Mouse (Mus musculus) cerebellum, adult 9-11 months (tissue): Measurements from ENCODE around the gene Tlcd2.

Experiments used
- DNase-seq: peaks from one replicate; pipeline ENCODE4 v3.0.0; 2022

Tlcd2 gene

DNA sequence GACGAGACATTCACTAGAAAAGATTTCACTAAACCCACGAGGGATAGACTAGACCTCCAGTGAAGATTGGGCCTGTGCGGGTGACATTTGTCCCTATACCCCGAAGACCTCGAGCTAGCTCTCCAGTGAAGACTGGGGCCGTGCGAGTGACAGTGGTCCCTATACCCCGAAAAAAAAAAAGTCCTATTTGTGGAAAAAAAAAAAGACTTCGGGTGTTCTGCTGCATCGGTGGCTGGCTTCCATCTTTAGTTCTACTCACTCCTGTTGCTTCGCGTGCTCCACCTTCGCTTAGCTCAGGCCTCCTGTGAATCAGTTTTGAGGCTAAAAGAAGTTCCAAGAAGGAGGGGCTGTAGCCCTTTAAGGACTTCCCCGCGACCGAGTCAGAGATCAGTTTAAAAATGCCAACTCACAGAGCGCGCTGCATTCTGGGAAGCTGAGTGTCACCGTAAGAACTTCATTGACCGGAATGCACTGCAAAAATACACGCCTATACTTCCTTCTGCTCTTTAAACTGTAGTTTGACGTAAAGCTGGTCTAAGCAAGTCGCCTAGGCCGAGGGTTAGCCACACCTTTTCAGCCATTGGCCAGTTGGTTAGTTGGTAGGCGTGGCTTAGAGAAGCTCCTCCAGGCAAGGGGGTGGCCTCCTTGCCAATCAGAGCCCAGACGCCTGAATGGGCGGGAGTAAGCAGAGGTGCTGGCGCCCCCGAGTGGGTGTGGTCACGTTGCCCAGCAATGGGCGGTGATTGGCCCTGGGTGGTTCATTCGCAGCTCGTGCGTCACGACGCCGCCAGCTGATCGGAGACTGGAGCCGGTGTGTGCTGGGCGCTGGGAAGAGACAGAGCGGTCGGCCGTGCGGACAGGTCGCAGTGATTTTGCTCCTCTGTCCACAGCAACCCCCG is at the start of gene Tlcd2:
Gene Tlcd2 (plus strand): TSS at position 872 of the 899 bp plus-strand sequence.
- peak; percentile 100 for DNase-seq

DNA sequence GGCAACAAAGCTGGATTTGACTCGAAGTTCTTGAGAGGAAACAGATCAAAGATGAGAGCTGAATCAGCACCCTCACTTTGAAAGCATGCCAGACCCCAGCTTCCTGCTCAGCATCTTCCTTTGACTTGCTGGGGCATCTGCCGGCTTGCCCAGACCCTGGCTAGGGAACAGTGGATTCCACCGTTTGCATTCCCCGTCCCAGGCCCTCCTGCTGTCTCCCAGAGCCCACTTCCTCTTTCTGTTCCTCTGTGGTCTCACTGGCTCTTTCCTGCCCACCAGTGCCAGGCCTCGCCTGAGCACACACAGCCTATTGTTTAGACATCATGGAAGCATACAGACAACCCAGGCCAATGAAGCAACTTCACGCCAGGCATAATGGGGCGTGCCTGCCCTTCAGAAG is 46.4 kb upstream of the Tlcd2 start:
- DNase-seq = no peak

DNA sequence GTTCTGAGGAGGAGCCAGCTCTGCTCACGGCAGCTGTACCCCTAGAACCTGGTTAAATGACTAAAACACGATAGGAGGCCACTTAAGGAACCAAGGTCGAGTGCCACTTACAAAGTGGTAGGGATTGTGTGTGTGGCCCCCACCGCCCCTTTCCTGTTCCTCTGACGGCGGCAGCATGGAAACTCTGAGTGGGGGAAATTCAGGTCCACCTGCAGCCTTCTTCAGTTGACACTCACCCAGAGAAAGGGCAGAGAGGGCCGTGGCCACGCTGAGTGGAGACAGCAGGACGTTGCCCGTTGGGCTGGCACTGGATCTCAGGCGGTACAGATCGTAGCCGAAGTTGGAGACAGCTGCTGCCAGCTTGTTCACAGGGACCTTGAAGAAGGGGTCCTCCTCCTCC is 45.5 kb upstream of the Tlcd2 start:
- DNase-seq = no peak

DNA sequence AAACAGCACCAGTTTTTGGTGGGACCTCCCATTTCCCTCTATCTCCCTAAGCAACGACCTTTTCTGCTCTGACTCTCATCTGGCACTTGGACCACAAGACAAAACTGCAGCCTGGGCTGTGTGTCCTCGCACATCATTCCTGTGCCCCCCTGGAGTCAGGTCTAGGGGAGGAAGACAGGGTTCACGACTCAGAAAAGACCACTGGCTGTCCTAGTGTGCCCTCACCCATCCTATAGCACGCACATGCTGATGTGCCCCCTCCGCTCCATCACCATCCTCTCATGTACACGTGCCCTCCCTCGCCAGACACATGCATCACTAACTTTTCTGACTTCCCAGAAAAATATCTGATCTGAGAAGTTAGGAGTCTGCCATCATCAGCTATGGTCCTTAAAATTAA is 41.5 kb upstream of the Tlcd2 start:
- DNase-seq = no peak

DNA sequence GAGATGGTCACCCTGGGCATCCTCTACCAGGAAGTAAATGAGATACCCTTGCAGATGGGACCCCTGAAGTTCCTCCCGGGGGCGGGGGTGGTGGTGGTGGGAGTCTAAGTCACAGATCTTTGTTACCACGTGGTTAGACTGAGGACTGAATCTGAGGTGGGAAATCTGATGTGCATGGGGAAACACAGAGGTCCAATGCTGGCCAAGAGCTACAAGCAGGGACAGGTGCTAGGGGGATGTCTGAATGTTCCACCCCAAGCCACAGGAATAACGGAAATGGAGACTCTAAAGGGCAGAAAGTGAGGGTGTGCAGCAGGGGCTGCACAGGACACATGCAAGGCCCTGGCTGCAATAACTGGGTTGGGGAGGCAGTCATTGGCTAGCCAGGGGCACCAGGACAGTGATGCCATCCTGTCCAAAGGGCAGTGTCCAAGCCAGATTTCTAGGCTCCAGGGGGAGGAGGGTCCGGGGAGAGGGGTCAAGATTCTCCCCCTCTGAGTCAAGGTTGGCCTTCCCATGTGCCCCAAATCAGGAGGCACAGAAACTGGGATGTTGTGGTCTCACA is 40.6 kb upstream of the Tlcd2 start:
- no peak for DNase-seq

DNA sequence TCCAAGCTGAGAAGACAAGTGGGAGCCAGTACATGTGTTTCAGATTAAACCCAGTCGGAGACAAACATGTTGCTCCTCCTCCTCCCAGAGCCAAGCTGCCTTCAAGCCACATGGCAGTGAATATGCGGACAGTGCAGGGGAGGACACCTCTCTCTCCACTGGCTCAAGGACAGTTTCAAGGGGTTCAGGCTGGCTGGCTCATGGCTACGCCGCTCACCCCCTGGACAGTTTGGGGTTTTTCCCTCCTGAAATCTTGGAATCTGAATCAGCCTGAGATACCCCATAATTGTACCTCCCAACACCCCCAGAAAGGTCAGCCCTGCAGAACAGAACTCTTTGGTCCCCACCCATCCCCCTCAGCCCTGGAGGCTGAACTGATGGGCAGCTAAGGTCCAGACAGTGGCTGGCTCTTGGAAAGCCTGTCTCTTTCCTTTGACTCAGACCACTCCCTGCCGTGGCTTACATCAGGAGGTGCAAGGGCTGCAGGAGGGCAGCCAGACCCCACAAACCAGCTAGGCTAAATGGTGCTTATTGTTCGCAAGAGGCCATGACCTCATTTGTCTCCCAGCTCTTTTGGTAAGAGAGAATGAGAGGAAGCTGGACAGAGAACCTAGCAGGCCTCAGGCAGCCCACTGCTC is 40.0 kb upstream of the Tlcd2 start:
- DNase-seq = no peak

DNA sequence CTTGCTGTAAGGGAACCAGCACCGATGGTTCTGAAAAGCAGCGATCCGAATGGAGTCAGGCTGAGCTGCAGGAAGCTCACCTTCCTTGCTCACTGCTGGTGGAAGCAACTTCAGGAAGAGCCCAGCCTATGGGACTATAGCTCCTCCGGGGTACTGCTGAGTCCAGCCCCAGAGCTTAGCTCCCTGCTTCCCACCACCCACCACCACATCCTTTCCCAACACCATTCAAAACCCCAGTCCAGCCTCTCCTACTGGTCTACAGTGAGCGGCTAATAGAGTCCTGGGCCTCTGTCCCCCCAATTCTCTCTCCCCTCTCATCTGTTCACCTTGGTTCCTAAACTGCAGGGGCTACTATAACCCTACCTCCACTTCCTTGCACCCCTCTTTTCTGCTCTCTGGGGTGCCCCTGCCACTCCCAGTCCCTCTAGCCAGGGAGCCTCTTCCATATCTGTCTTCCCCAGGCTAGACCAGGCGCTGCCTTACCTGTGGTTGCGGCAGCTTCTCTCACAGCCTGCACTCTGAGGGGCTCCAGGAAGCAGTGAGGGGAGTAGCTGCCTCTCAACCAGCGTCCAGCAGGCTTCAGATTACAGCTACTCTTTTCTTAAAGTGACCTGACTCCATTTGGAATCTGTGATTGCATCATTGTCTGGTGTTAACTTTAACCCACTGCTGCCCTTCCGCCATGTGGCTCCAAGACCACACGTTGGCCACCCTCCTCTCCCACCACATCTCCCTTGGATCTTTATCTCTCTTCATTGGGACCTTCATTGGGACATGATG is 39.3 kb upstream of the Tlcd2 start, which contains the start of gene Serpinf1:
Gene Serpinf1 (minus strand): TSS at position 689 of the 780 bp plus-strand sequence.
- DNase-seq = no peak

DNA sequence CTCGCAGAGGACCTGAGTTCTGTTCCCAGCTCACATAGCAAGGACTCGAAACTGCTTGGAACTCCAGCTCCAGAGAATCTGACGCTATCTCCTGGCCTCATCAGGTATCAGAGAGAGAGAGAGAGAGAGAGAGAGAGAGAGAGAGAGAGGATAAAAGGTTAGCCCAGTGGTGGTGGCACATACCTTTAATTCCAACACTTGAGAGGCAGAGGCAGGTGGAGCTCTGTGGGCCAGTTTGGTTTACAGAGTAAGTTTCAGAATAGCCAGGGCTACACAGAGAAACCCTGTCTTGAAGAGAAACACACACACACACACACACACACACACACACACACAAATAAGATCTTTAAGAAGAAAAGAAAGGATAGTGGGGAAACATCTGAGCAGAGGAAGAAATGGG is 38.4 kb upstream of the Tlcd2 start:
- DNase-seq = no peak

DNA sequence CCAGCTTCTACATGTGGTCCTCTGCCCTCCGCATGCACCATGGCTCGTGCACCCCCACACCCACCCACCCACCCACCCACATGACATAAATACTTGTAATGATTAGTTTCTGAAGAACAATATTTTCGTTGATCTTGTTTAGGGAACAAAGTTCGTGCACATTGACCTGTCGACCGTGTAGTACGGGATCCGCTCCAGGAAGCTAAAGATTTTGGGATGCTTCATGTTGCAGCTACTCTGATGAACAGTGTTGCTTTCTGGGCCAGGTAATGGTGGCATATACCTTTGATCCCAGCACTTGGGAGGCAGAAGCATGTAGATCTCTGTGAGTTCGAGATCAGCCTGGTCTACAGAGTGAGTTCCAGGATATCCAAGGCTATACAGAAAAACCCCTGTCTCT is 37.5 kb upstream of the Tlcd2 start:
- DNase-seq = no peak

DNA sequence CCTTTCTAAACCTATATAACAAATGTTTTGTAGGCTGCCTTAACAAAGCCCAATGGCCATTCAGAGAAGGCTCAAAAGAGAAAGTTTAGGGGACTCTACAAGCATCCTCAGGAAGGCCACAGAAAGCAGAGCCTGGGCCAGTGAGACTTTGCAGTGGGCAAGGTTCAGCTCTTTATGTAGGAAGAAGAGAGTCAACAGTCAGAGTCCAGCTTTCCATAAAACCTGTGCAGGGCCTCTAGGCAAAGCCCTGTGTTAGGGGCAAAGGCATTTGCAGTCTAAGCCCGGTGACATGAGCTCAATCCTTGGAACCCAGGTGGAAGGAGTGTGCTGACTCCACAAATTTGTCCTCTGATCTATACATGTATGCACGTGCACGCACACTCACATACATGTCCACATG is 37.1 kb upstream of the Tlcd2 start:
- no peak for DNase-seq

DNA sequence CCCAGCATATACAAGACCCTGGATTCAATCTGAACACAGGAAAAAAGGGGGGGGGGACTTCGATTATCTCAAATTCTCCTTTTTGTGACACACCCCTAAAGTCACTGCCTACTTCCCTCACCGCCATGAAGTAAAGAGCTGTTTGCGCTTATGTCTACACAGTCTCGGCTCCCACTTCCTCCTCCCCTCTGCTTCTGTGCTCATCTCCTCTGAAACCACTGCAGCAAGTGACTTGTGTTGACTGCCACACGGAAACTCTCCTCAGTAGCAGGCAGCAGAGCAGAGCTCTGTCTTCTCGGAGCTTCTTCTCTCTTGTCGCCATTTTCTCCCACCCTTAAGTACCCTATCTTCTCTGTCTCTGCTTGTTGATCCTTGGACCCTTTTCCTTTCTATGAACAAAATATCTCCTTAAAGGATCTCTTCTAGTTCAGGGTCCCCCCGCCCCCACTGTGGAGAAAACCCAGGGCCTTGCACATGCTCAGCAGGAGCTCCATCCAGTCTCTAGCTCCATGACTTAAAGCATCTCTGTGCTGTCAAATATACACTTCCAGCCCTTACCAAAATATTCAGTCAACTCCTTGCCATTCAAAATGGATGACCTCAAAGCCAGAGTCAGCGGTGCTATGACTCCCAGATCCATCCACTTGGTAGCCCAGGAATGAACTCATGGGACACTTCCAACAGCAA is 32.4 kb upstream of the Tlcd2 start:
- no peak for DNase-seq

DNA sequence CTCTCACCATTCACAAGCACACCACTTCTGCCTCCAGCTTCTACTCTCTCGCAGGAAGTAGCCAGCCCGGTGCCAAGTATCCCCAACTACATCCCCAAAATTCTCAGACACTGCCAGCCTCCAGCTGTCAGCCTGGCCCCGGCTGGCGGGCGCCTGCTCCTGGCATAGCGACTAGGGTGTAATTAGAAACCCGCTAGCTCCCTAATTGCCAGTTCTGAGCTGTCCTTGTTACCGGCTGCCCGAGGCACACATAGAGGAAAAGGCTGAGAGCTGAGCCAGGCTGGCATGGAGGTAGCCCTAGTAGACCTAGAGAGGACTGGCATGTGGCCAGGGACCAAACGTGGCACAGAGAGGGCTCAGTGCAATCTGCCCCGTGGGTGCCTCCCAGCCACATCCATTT is 30.2 kb upstream of the Tlcd2 start:
- peak; percentile 77 for DNase-seq

DNA sequence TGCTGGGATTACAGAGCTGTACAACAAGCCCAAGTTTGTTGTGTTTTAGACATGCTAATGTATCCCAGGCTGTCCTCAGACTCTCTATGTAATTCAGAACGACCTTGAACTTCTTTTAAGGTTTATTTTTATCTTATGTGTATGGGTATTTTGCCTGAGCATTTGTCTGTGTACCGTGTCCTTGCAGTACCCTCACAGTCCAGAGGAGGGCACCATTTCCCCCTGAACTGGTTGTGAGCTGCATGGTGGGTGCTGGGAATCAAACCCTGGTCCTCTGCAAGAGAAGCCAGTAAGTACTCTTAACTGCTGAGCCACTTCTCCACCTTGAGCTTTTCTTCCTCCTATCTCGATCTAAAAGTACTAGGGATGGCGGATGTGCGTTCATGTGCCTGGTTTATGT is 27.4 kb upstream of the Tlcd2 start:
- DNase-seq = no peak

DNA sequence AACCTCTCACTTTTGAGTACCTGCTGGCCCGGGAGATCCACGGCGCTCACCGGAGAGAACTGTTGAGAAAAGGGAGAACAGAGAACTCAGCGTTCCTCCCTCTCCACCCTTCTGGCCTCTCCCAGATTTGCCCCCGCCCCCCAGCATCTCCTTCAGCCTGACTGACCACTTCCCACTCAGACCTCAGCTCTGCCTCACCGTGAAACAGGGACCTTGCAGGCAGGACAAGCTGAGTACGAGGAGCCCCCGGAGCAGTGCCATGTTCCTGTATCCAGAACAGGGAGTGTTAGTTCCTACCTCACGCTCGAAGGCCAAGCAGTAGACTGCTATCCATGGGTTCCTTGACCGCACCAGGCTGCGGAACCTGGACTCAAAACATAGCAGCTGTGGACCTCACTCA is 23.3 kb upstream of the Tlcd2 start:
- DNase-seq = no peak

DNA sequence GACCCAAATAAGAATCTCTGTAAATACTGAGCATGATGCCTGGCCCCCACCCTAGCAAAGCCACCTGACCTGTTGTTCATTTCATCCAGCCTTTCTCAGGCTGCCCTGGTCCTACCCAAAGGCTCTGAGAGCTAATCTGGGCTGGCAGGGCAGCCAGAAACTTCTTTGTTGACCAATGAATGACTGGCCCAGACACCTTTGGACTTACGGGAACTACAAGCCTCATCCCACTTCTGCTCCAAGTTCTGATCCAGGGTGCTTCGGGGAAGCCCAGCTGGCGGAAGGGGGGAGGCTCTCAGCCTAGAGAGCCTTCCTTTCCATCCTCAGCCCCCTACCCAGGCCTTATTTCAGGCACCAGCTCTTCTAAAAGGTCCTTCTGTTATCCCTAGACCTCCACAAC is 22.7 kb upstream of the Tlcd2 start:
- no peak for DNase-seq

DNA sequence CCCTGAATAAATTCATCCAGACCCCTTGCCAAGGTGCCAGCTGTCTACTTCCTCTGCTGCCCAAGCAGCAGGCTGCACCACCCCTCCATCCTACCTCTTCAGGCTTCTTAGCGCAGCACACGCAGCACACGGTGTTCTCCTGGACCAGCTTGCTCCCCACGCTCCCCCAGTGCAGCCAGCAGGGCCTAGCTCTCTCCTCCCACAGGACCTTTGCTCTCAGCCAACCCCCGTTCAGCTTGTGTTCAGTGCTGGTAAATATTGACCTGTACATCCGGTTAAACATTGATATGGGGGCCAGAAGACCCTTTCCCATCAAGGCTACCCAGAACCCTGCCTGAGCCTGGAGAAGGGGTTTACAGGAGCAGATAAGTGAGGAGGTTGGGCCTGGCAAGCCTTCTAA is 22.2 kb upstream of the Tlcd2 start, which contains the start of gene Serpinf2:
Gene Serpinf2 (minus strand): TSS at position 229 of the 400 bp plus-strand sequence.
- DNase-seq = no peak

DNA sequence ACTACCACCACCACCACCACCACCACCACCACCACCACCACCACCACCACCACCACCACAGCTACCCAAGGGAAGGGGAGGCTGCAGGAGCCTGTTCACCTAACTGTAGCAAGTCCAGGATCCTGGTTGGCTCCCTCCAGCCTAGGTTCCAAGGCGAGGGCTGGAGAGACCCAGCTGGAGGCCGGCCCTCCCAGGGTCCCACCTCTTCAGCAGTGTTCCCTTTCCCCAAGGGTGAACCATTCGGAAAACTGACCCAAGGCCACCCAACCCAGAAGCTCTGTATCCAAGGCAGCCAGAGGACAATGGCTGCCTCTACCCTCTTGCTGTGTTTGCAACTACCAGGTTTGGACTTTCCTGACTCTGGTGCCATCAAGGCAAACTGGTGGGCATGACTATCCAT is 21.6 kb upstream of the Tlcd2 start:
- DNase-seq = no peak

DNA sequence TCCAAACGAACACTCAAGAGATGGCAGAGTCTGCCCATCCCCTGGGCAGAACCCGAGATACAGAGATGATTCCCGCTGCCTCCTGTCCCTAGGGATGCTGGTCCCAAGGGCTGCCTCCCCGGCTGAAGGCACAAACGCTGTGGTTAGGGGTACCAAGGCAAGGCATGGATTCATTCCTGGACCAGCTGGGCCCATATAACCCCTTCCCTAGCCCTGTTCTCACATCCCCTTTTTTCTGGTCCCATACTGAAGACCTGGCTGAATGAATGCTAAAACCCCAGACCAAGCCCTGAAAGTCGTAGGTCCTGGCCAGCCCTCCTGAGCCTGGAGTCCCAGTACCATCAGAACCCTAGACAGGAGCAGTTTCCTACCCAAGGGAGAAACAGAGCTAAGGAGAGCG is 20.5 kb upstream of the Tlcd2 start:
- no peak for DNase-seq

DNA sequence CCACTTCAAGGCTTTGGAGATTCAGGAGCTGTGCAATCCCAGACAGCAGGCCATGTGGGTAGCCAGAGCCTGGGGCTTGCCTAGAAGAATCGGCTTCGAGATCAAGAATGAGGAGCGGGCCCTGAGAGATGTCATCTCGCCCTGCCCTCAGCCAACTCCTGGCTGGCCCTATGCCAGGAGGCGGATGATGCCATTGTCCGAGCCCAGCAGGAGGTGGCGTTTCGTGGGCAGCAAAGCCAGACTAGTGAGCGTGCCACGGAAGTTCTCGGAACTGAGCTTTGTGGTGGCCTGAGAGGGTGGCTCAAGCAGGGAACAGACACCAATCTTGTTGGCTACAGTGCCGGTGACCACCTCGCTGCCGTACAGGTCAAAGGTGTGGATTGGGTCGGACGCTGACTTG is 19.9 kb upstream of the Tlcd2 start:
- peak; percentile 41 for DNase-seq

DNA sequence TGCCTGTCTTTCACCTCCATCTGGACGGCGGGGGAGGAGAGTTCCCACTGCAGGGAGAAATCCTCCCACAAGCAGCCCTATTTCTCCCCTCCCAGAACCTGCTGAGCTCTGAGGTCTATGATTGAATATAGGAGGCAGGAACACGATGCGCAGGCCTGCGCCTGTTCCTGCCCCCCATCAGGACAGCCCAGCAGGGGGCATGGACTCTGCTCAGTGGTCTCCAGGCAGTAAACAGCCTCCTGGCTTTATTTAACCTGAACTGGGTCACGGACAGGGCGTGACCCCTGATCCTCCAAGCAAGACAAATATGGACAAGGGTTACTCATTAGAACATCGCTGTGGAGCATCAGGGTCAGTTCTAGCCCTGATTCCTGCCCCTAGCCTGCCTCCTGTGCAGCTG is 17.8 kb upstream of the Tlcd2 start:
- no peak for DNase-seq

DNA sequence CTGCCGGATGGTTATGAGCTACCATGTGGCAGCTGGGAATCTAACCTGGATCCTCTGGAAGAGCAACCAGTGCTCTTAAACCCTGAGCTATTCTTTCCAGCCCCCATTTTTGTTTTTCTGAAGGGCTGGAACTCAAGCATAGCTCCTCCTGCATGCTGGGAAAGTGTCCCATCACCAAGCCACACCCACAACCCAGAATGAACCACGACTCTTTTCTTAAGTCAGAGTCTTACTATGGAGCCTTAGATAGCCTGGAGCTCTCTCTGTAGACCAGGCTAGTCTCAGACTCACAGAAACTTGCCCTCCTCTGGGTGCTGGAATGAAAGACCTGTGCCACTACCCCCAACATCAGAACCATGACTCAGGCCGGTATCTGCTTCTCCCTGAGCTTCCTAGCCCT is 12.9 kb upstream of the Tlcd2 start:
- DNase-seq = no peak

DNA sequence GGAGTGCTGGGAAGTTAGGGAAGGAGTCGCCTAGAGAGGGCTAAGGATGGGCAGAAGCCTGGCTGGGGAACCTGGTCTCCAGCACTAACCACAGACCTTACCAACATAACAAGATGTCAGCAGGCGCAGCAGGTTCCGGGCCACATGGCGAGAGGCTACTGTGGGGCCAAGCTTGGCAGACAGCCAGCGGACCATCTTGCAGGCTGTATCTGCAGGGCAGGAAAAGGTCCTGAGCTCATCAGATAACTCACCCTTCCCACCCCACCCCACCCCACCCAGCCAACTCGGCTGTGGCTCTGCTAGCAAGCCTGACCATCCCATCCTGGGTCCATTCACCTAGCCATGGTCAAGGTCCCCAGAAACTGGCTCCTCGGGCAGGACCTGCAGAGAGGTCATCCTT is 11.8 kb upstream of the Tlcd2 start:
- peak; percentile 71 for DNase-seq
